Mouse (Mus musculus) stomach, postnatal 0 days (tissue): ENCODE data around the gene Col23a1.

Experiments
- CTCF ChIP-seq: IDR thresholded peaks from 2 replicates; pipeline ENCODE4 v1.5.1; 2016; ENCODE audit warnings: antibody characterized with exemption, low read depth, mild to moderate bottlenecking, moderate library complexity
- EP300 ChIP-seq: optimal IDR thresholded peaks from 2 replicates; pipeline ENCODE3; 2016; ENCODE audit warnings: antibody characterized with exemption

DNA sequence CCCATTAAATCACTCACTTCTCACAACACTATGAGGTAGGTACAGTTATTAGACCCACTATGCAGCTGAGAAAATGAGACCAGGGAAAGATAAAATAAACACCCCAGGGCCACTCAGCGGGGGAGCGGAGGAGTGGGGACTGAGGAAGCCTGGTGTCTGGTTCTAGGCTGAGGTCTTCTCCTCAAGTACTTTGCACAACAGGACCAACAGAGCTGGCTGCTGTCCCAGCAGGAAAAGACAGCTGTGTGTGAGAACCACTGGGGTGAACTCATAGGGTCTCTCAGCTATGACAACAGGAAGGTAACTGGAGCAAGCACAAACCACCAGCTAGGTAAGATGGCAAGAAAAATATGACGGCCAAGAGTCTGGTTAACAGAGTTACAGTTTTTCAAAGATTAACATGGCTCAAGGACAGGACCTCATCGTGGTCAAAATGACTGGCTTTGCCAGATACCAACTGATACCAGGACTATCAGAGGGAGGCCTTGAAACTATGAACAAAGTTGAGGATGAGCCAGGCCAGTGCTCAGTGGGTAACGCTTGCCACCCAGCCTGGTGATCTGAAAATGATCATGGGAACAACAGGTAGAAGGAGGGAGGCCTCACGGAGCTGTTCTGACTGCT is 342.5 kb downstream of the Col23a1 start:
- TF ChIP-seq CTCF (no peak), EP300 (no peak)
